Mouse (Mus musculus): Measurements from ENCODE around the gene Krt4. TPM values are rescaled to one million over a fixed set of nuclear protein-coding genes. Genes with fewer than 3 reads are reported as not detected.

Gene Krt4
- polyA plus RNA-seq, 1 experiment from 2014 or later: 0.82 TPM

DNA sequence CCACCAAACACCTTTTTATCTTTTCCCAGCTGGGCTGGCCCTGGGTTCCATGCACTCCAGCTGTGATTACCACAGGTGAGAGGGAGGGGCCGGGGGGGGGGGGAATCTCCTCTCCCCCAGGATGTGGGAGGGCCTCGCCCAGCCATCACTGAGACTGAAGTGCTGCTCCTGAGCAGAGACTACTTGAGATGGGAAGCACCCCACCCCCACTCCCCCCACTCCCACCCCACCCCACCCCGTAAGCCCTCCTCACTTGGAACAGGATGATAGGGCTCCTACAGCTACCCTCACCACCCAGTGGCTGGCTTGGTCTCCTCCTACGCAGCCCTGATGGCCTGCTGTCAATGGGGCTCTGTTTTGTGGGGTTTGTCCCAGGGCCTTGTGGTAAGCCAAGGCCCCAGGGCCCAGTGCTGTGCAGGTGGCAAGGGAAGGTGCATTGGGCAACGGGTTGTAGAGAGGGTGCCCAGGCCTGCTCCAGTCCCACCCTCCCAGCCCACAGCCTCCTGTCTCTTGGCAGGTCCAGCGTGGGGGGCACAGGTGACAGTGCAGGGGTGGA, 15.8 kb upstream of the Krt4 start, which contains the start of gene Krt79:
TSS of gene Krt79 (minus strand) at position 51 of the 556 bp plus-strand sequence.
- no peak within 1 kb of the TSS for H3K4me3 ChIP-seq (ENCODE audit: low read length)
- no peak within 1 kb of the TSS for H3K27ac ChIP-seq (ENCODE audit: low read length)
- no peaks in the 10 kb centered on the region for H3K9me3 ChIP-seq (ENCODE audit: low read length)
- no peak within 1 kb of the TSS for H3K4me2 ChIP-seq (replicated peaks; ENCODE audit: low read depth, low read length)
- H3K36me3 ChIP-seq (ENCODE audit: insufficient read depth, low read length): no peaks in the 10 kb centered on the region
- H3K9ac ChIP-seq (replicated peaks; ENCODE audit: low read length): no peak within 1 kb of the TSS
- H3K4me1 ChIP-seq (ENCODE audit: insufficient read depth, low read length): peaks cover 15% of the 10 kb centered on the region
- ATAC-seq (ENCODE audit: low FRiP score, low TSS enrichment): no peak; the same call in 1 of the 2 replicates
- H3K27me3 ChIP-seq (ENCODE audit: insufficient read depth, low read length): no peaks in the 10 kb centered on the region
- 75% methylated on average over 5 of the region's 6 CpGs for WGBS

GRCm38 (mm10) chr15:101938600-101939308, 14.2 kb upstream of the Krt4 start:
- no peak overlapping the region for H3K9ac ChIP-seq (replicated peaks; ENCODE audit: low read length)
- no peaks in the 10 kb centered on the region for H3K9me3 ChIP-seq (ENCODE audit: low read length)
- no peaks in the 10 kb centered on the region for H3K27me3 ChIP-seq (ENCODE audit: insufficient read depth, low read length)
- 77% methylated on average over 9 of the region's 9 CpGs for WGBS
- no peak overlapping the region for H3K4me2 ChIP-seq (replicated peaks; ENCODE audit: low read depth, low read length)
- no peak for ATAC-seq (ENCODE audit: low FRiP score, low TSS enrichment)
- no peak overlapping the region for H3K4me3 ChIP-seq (ENCODE audit: low read length)
- no peak overlapping the region for H3K27ac ChIP-seq (ENCODE audit: low read length)
- peaks cover 15% of the 10 kb centered on the region for H3K4me1 ChIP-seq (ENCODE audit: insufficient read depth, low read length)
- H3K36me3 ChIP-seq (ENCODE audit: insufficient read depth, low read length): no peaks in the 10 kb centered on the region

- Histone ChIP-seq H3K9ac (replicated peaks; ENCODE audit: low read length) (no peak overlapping the region), H3K4me3 (ENCODE audit: low read length) (no peak overlapping the region)
- whole genome bisulfite sequencing: 42% methylated on average over 6 of the region's 6 CpGs
These were observed 8.5 kb upstream of the Krt4 start for GRCm38 (mm10) chr15:101933024-101933423.

GRCm38 (mm10) chr15:101929666-101930065, 5.1 kb upstream of the Krt4 start:
- H3K27ac ChIP-seq (ENCODE audit: low read length): no peak overlapping the region

More at GRCm38 (mm10) chr15:101933024-101933423, 8.5 kb upstream of the Krt4 start:
- no peak for ATAC-seq (ENCODE audit: low FRiP score, low TSS enrichment)
- no peaks in the 10 kb centered on the region for H3K9me3 ChIP-seq (ENCODE audit: low read length)
- H3K4me2 ChIP-seq (replicated peaks; ENCODE audit: low read depth, low read length): no peak overlapping the region
- no peak overlapping the region for H3K27ac ChIP-seq (ENCODE audit: low read length)
- H3K4me1 ChIP-seq (ENCODE audit: insufficient read depth, low read length): peaks cover 15% of the 10 kb centered on the region
- H3K36me3 ChIP-seq (ENCODE audit: insufficient read depth, low read length): no peaks in the 10 kb centered on the region
- H3K27me3 ChIP-seq (ENCODE audit: insufficient read depth, low read length): peaks cover 11% of the 10 kb centered on the region

GRCm38 (mm10) chr15:101929087-101929486, 4.6 kb upstream of the Krt4 start:
- WGBS: 17% methylated on average over 9 of the region's 9 CpGs
- H3K9ac ChIP-seq (replicated peaks; ENCODE audit: low read length): 0 out of 2 replicates have a peak overlapping the region, but pooled peaks have one; percentile 18
- H3K9me3 ChIP-seq (ENCODE audit: low read length): no peaks in the 10 kb centered on the region
- H3K27me3 ChIP-seq (ENCODE audit: insufficient read depth, low read length): peaks cover 11% of the 10 kb centered on the region
- no peak for ATAC-seq (ENCODE audit: low FRiP score, low TSS enrichment)
- H3K4me1 ChIP-seq (ENCODE audit: insufficient read depth, low read length): peaks cover 26% of the 10 kb centered on the region
- no peaks in the 10 kb centered on the region for H3K36me3 ChIP-seq (ENCODE audit: insufficient read depth, low read length)
- peak overlapping the region; percentile 58 for H3K4me2 ChIP-seq (replicated peaks; ENCODE audit: low read depth, low read length)
- no peak overlapping the region for H3K27ac ChIP-seq (ENCODE audit: low read length)
- H3K4me3 ChIP-seq (ENCODE audit: low read length): no peak overlapping the region

More at GRCm38 (mm10) chr15:101929666-101930065, 5.1 kb upstream of the Krt4 start:
- Histone ChIP-seq H3K4me3 (ENCODE audit: low read length) (peak overlapping the region; percentile 24), H3K4me1 (ENCODE audit: insufficient read depth, low read length) (peaks cover 26% of the 10 kb centered on the region), H3K27me3 (ENCODE audit: insufficient read depth, low read length) (peaks cover 11% of the 10 kb centered on the region), H3K9me3 (ENCODE audit: low read length) (no peaks in the 10 kb centered on the region), H3K36me3 (ENCODE audit: insufficient read depth, low read length) (no peaks in the 10 kb centered on the region), H3K9ac (replicated peaks; ENCODE audit: low read length) (peak overlapping the region; percentile 18; the same call in 1 of the 2 replicates), H3K4me2 (replicated peaks; ENCODE audit: low read depth, low read length) (peak overlapping the region; percentile 58)
- 3% methylated on average over 17 of the region's 17 CpGs for WGBS
- ATAC-seq (ENCODE audit: low FRiP score, low TSS enrichment): no peak

DNA sequence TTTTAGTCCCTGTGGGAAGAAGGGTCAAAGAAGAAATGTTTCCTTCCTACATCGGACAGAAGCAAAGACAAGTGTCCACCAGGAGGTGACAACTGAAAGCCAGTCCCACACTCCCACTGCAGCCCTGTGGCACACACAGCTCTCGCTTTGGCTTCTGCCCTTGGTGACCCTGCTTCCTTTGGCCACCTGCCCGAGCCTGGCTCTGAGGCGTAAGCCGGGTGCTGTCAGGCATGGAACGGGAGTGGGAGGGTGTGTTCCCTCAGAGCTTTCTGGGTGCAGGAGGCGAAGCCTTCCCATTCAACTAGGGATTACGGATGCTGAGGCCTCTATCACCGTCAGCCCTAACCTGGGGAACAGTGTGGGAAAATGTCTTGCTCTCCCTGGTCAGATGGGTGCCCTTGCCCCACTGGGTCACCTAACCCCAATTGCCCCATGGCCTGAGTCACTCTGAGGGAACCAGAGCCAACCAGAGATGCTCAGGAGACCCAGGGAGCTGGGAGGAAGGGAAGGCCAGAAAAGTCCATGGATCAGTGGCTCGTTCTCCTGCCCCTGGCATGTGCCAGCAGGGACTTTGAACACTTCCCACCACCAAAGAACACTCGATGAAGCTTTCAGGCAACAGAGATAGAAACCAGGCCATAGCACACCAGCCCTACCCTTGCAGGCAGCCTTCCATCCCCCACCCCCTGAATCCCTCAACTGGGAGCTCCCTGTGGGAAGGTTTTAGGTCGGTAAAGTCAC, 3.0 kb upstream of the Krt4 start:
- Histone ChIP-seq H3K4me3 (ENCODE audit: low read length) (no peak overlapping the region), H3K27ac (ENCODE audit: low read length) (no peak overlapping the region), H3K36me3 (ENCODE audit: insufficient read depth, low read length) (no peaks in the 10 kb centered on the region), H3K4me2 (replicated peaks; ENCODE audit: low read depth, low read length) (no peak overlapping the region), H3K4me1 (ENCODE audit: insufficient read depth, low read length) (peaks cover 26% of the 10 kb centered on the region), H3K9ac (replicated peaks; ENCODE audit: low read length) (no peak overlapping the region), H3K27me3 (ENCODE audit: insufficient read depth, low read length) (peaks cover 11% of the 10 kb centered on the region), H3K9me3 (ENCODE audit: low read length) (no peaks in the 10 kb centered on the region)
- 32% methylated on average over 12 of the region's 12 CpGs for WGBS
- ATAC-seq (ENCODE audit: low FRiP score, low TSS enrichment): peak; percentile 65; the same call in 1 of the 2 replicates

DNA sequence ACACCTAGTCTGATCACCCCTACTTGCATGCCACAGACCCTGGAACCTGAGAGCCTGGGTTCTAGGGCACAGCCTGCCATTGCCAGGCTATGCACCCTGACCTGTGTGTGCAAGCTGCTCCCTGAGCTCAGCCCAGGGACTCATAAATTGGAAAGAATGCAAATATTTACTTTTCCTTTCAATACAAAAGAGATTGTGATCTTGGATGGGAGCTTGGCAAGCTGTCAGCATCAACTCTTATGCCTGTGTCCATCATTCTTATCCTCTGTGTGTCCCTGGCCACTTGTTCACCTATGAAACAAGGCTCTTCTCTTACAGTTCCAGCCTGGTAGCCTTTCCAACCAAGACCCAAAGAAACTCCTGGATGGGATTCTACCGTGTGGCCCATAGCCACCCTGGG, 506 bp upstream of the Krt4 start:
- H3K4me1 ChIP-seq (ENCODE audit: insufficient read depth, low read length): peaks cover 22% of the 10 kb centered on the region
- H3K27me3 ChIP-seq (ENCODE audit: insufficient read depth, low read length): peaks cover under 1% of the 10 kb centered on the region; the same call in 1 of the 2 replicates
- no peak overlapping the region for H3K4me3 ChIP-seq (ENCODE audit: low read length)
- H3K27ac ChIP-seq (ENCODE audit: low read length): no peak overlapping the region
- no peaks in the 10 kb centered on the region for H3K36me3 ChIP-seq (ENCODE audit: insufficient read depth, low read length)
- 70% methylated on average over 1 of the region's 1 CpGs for WGBS
- no peak overlapping the region for H3K4me2 ChIP-seq (replicated peaks; ENCODE audit: low read depth, low read length)
- no peaks in the 10 kb centered on the region for H3K9me3 ChIP-seq (ENCODE audit: low read length)
- H3K9ac ChIP-seq (replicated peaks; ENCODE audit: low read length): no peak overlapping the region
- ATAC-seq (ENCODE audit: low FRiP score, low TSS enrichment): no peak

DNA sequence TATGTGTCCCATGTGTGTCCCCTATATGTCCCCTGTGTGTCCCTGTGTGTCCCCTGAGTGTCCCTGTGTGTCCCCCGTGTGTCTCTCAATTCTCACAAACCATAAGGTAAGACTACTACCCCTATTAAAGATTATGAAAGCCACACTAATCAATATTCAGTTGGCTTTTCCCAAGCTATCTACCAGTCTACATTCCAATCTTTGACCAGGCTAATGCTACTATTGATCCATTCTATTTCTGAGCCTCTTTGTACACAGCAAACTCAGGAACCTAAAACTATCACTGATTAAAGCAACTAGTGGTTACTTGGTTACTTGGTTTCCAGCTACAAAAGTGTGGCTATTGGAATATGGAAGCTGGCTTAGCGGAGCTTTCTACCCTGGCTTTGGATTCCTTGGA, 2.2 kb downstream of the Krt4 start:
- ATAC-seq (ENCODE audit: low FRiP score, low TSS enrichment): no peak
- no peak overlapping the region for H3K9ac ChIP-seq (replicated peaks; ENCODE audit: low read length)

DNA sequence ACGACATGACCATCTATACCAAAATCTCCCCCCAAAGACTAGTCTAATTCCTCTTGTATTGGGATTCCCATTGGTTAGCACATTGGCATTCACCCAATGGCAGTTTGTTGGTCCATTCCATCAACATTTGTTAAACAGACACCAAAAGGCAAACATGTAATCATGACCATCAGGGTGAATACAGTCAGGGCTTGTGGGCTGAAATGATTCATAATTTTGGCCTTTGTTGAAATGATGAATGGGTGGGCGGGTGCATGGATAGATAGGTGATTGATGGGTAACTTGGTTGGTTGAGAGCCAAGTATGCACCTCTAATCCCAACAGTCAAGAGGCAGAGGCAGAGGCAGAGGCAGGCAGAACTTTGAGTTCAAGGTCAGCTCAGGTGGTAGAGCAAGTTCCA, 8.5 kb downstream of the Krt4 start:
- H3K27me3 ChIP-seq (ENCODE audit: insufficient read depth, low read length): no peaks in the 10 kb centered on the region
- 0 out of 2 replicates have a peak, but pooled peaks cover 6% of the 10 kb centered on the region for H3K4me1 ChIP-seq (ENCODE audit: insufficient read depth, low read length)
- no peak overlapping the region for H3K4me3 ChIP-seq (ENCODE audit: low read length)
- H3K27ac ChIP-seq (ENCODE audit: low read length): no peak overlapping the region
- WGBS: 78% methylated on average over 2 of the region's 2 CpGs
- H3K9me3 ChIP-seq (ENCODE audit: low read length): no peaks in the 10 kb centered on the region
- no peak overlapping the region for H3K4me2 ChIP-seq (replicated peaks; ENCODE audit: low read depth, low read length)
- ATAC-seq (ENCODE audit: low FRiP score, low TSS enrichment): no peak
- H3K9ac ChIP-seq (replicated peaks; ENCODE audit: low read length): no peak overlapping the region
- H3K36me3 ChIP-seq (ENCODE audit: insufficient read depth, low read length): no peaks in the 10 kb centered on the region

More for the DNA sequence above, 2.2 kb downstream of the Krt4 start:
- Histone ChIP-seq H3K9me3 (ENCODE audit: low read length) (no peaks in the 10 kb centered on the region), H3K36me3 (ENCODE audit: insufficient read depth, low read length) (no peaks in the 10 kb centered on the region), H3K4me1 (ENCODE audit: insufficient read depth, low read length) (peaks cover 7% of the 10 kb centered on the region), H3K4me2 (replicated peaks; ENCODE audit: low read depth, low read length) (no peak overlapping the region), H3K27ac (ENCODE audit: low read length) (no peak overlapping the region), H3K4me3 (ENCODE audit: low read length) (no peak overlapping the region), H3K27me3 (ENCODE audit: insufficient read depth, low read length) (no peaks in the 10 kb centered on the region)
- WGBS: 88% methylated on average over 2 of the region's 2 CpGs

Data from kidney, embryonic 16.5 days (tissue).